Mouse (Mus musculus) monocyte, adult 2 months (primary cell): ENCODE measurements around the gene Tle3.

Source experiments
- DNase-seq, 2 experiments: peaks; one replicate each; pipeline ENCODE4 v3.0.0; 2022; ENCODE audit warnings: low spot score in 2 of 2, low read depth in 1 of 2

The Tle3 gene

GRCm38 (mm10) chr9:61433206-61433605, 61.0 kb downstream of the Tle3 start:
- no peak for DNase-seq

- no peak for DNase-seq
Observed at GRCm38 (mm10) chr9:61434062-61434461, 61.9 kb downstream of the Tle3 start.

DNA sequence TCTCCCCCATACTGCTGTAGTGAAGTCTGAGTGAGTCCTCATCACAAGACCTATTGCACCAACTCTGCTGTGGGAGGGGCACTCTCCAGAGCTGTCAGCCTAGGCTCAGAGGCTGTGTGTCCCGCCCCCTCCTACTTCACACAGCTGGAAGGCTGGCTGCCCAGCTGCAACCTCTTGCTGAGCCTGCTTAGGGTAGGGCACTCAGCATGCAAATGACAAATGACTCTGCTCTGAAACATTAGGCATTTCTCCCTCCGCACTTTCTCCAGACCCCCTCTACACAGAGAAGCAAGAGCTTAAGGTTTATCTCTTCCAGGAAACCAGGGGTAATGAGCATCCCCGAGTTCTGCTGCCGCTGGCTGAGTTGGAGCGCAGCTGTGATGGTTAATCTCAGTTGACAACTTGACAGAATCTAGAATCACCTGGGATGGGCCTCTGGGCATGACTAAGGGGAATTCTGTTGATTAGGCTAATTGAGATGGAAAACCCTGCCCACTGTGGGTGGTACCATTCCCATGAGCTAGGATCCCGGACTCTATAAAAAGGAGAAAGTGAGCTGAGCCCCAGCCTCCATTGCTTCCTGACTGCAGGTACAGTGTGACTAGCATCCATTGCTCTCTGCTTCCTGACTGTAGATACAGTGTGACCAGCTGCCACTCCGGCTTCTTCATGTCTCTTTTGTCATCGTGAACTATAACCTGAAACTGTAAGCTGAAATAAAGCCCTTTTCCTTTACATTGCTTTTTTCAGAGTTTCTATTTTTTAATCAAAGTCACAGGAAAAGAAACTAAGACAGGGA, 63.2 kb downstream of the Tle3 start:
- DNase-seq, result peak; percentile 14 to 22

- no peak for DNase-seq
Observed at GRCm38 (mm10) chr9:61436104-61436503, 63.9 kb downstream of the Tle3 start.

- DNase-seq, result no peak
Observed at GRCm38 (mm10) chr9:61436761-61437160, 64.6 kb downstream of the Tle3 start.

- no peak for DNase-seq
Observed at GRCm38 (mm10) chr9:61439092-61439491, 66.9 kb downstream of the Tle3 start.

GRCm38 (mm10) chr9:61439979-61440378, 67.8 kb downstream of the Tle3 start:
- no peak for DNase-seq

DNA sequence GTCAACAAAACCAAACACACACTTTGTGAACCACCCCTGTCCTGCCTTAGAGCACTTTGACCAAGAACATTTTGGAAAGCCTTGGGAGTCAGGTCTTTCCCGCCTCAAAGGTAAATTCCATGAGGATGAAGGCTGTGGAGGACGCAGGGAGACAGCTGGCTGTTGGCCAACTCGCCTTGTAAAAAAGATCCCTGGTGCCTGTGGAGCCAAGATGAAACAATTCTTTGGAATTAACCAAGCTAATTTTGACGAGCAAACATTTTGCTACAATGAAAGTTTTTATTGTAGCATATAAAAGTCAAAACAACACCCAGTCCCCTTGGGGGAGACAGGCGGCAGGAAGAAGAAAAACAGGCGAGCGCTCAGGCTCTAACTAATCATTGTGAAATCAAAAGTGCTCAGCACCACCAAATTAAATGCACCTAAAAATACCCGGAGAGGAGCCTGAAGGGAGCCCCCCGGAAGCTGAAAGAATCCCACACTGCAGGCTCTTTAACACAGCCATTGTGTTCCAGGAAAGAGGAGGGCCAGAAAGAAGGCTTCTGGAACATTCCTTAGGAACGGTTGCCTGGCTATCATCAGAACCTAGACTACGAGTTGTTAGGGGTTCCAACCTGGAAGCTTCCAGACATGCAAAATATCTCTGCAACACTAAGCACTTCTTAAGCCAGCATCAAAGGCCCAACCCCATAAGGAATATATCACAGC, 69.2 kb downstream of the Tle3 start:
- DNase-seq, result no peak

GRCm38 (mm10) chr9:61442951-61443630, 70.9 kb downstream of the Tle3 start:
- no peak for DNase-seq

GRCm38 (mm10) chr9:61445151-61445550, 73.0 kb downstream of the Tle3 start:
- DNase-seq, result no peak

DNA sequence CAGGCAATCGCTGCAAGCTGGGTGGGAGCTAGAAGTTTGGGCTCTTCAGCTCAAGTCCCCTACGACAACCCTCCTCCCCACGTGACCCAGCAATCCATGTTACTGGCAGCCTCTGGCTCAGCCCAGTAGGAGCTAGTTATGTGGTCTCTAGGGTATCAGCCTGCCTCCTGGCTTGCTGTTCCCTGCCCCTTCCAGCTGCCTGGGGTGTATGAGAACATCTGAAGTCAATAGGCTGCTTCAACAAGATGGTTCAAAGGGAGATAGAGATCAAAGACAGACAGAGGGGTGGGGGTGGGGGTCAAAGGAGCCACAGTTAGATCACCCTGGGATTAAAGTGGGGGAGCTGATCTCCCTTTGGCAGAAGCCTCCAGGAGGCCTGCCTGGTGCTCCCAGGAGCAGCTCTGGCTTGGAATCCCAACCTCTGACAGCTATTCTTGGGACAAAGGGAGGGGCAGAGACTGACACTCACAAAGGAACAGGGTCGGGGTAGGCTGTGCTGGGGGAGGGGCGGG, 73.6 kb downstream of the Tle3 start:
- DNase-seq, result no peak

DNA sequence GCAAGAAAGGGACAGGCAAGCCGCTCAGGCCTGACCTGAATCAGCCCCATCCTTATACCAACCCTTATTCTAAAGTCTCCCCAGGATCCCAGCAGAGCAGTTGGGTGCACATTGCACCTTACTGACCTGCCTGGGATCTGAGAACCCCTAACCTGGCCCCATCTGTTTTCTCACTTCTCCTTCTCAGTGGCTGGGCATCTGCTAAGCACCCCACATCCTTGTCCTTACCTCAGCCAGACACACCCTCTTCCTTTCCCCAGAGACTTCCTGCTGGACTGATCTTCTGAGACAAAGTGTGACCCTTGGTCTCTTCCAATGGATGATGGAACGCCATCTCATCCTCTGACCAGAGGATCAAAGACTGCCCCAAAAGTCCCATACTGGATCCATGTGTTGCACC, 74.8 kb downstream of the Tle3 start:
- DNase-seq, result no peak

DNA sequence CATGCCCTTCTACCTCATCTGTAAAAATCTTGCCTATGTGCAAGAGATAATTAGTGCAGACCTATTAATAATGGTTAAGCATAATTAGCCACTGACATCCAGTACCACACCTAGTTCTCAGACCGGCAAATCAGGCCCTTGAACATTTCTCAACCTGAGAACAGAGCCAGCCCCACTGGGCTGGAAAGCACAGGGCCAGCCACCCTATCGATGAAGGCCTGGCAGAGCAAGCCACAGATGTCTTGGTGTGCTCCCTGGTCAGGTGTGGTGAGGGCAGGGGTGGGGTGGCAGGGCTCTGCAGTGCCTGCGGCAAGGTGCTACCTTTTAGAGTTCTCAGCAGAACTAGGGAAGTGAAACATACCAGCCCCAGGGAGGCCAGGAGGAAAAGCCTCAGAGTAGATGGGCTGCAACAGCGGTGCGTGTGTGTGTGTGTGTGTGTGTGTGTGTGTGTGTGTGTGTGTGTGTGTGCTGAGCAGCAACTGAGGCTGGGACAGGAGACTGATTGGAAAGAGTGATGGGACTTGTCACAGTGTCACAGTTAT, 77.3 kb downstream of the Tle3 start:
- DNase-seq, result no peak

GRCm38 (mm10) chr9:61452081-61452480, 79.9 kb downstream of the Tle3 start:
- DNase-seq, result no peak

GRCm38 (mm10) chr9:61455861-61456261, 83.7 kb downstream of the Tle3 start:
- no peak for DNase-seq

DNA sequence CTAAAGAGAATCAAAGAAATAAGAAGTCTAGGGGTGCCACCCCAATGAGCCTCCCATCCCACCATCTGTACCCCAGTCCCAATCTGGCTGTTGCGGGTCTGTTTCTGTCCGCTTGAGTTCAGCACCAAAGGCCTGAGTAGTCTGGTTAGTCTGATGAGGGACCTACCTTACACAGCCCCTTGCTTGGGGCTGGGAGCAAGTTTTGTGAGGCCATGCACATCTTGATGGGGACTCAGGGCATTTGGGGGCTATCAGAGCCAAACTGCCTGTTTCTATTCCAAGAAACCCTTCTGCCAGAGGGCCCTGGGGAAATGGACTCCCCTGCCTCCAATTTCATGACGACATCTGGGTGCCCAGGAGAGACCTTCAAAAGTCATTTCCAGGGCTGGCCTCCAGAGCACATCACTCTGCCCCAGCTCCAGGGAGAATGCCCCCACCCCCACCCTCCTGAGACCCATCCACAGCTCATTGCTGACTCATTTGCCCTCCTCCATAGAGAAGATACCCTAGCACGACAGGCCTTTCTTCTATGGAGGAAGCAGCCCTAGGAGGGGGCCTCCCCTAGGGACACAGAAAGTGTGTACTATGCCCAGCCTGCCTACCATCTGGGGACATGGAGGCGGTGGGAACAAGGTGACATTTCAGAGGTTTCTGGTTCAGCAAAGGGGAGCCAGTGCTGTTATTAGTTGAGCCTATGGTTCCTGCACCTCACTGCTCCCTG, 84.4 kb downstream of the Tle3 start:
- no peak for DNase-seq

GRCm38 (mm10) chr9:61457162-61457523, 85.0 kb downstream of the Tle3 start:
- no peak for DNase-seq

DNA sequence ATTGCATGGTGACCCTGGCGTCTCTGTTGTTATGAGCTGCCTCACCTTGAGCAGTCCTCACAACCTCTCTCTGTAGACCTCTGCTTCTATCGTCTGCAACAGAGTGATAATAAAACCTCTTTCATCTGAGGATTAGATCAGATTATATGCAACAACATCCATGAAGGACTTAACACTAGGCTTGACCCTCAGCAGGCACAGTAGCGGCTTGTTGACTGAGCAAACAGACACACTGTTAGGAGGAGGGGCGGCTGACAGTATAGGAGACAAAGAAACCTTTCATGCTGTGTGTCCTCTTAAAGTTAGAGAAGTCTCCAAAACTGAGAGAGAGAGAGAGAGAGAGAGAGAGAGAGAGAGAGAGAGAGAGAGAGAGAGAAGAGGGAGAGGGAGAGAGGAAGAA, 89.7 kb downstream of the Tle3 start:
- DNase-seq, result no peak

DNA sequence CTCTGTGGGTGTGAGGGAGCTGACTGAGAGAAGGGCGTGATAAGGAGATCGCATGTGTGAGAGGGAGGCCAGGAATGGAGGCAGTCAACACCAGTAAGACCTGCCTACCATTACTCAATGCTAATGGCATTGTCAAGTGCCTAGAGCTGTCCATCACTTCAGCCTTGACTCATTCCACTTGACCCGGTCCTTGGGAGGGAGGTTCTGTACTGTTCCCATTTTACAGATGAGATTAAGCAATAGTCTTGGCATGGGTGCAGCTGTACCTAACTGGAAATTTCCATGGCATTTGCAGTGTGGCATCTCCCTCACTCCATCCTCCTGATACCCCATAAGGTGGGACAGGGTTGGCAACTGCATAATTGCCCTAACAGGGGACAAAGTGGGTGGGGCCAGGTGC, 95.3 kb downstream of the Tle3 start:
- DNase-seq, result no peak
